ENCODE assay signal across 25 mouse cellular contexts in the genomic region with DNA sequence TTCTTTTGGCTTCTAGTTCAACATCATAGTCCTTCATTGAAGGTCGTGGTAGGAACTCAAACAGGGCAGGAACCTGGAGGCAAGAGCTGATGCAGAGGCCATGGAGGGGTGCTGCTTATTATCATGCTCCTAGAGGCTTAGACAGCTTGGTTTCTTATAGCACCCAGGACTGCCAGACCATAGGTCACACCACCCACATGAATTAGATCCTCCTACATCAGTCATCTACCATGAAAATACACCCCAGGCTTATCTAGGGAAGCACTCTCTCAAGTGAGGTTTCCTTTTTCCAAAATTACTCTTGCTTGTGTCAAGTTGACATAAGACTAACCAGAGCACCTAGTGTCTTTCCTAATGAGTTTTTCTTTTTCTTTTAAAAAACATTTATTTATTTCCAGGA.
"Had no signal": no experiment of that assay in that cellular context is flagged by ENCODE, and none has a peak within 500 bp of the region (broad histone marks: within the 10 kb centered on the region; RNA-seq: fewer than 3 reads in every experiment).

No protein-coding gene starts in this region.

- H3K27me3 ChIP-seq: heart, embryonic 12.5 days; hindbrain, embryonic 13.5 days; hindbrain, embryonic 15.5 days; intestine, embryonic 15.5 days; limb, embryonic 13.5 days; limb, embryonic 15.5 days; liver, embryonic 13.5 days had no signal

- H3K4me1 ChIP-seq: heart, embryonic 10.5 days; heart, embryonic 12.5 days; hindbrain, embryonic 13.5 days; hindbrain, embryonic 15.5 days; intestine, embryonic 15.5 days; kidney, embryonic 15.5 days; limb, embryonic 13.5 days; limb, embryonic 15.5 days had no signal

- H3K4me2 ChIP-seq: heart, embryonic 12.5 days; hindbrain, embryonic 13.5 days; hindbrain, embryonic 15.5 days; intestine, embryonic 15.5 days; kidney, embryonic 15.5 days; limb, embryonic 13.5 days; limb, embryonic 15.5 days; liver, embryonic 13.5 days had no signal

- H3K9ac ChIP-seq: heart, embryonic 12.5 days; hindbrain, embryonic 13.5 days; hindbrain, embryonic 15.5 days; intestine, embryonic 15.5 days; kidney, embryonic 15.5 days; limb, embryonic 13.5 days; limb, embryonic 15.5 days; liver, embryonic 13.5 days had no signal

- H3K36me3 ChIP-seq: heart, embryonic 10.5 days; heart, embryonic 12.5 days; hindbrain, embryonic 13.5 days; hindbrain, embryonic 15.5 days; intestine, embryonic 15.5 days; kidney, embryonic 15.5 days; limb, embryonic 13.5 days; limb, embryonic 15.5 days; liver, embryonic 13.5 days had no signal

- ATAC-seq: inflammation-experienced regulatory T-cells, adult 6 months; intestine, embryonic 15.5 days; intestine, postnatal 0 days had no signal

- H3K9me3 ChIP-seq: heart, embryonic 10.5 days; heart, embryonic 12.5 days; hindbrain, embryonic 13.5 days; hindbrain, embryonic 15.5 days; intestine, embryonic 15.5 days; kidney, embryonic 15.5 days; limb, embryonic 13.5 days; limb, embryonic 15.5 days; liver, embryonic 13.5 days had no signal

- DNase-seq: gastrocnemius, adult 2 months; gastrocnemius, postnatal 10 days; gastrocnemius, postnatal 25 days; heart, adult 18-20 months; heart, postnatal 10 days; heart, postnatal 4 days; kidney, adult 2 months; kidney, adult 9 months; kidney, postnatal 14 days; kidney, postnatal 36 days; layer of hippocampus, adult 9-11 months; layer of hippocampus, postnatal 36 days; left cerebral cortex, postnatal 4 days; liver, embryonic 13.5 days had no signal

- H3K27ac ChIP-seq: gastrocnemius, adult 2 months; heart, embryonic 10.5 days; hindbrain, embryonic 13.5 days; hindbrain, embryonic 15.5 days; intestine, embryonic 15.5 days; kidney, embryonic 15.5 days; kidney, postnatal 0 days; limb, embryonic 13.5 days; limb, embryonic 15.5 days; liver, embryonic 13.5 days had no signal

- H3K4me3 ChIP-seq: gastrocnemius, adult 2 months; heart, embryonic 10.5 days; heart, embryonic 12.5 days; hindbrain, embryonic 13.5 days; hindbrain, embryonic 15.5 days; intestine, embryonic 15.5 days; kidney, embryonic 15.5 days; limb, embryonic 13.5 days; limb, embryonic 15.5 days; liver, embryonic 13.5 days had no signal
